Mouse (Mus musculus) layer of hippocampus, postnatal 25 days (tissue): ENCODE data around the gene Rtl8a. TPM values are rescaled to one million over a fixed set of nuclear protein-coding genes. Genes with fewer than 3 reads are reported as not detected.

Source experiments
- total RNA-seq, 2 experiments: library from RNA; stranded (reverse); gene quantifications; 2 replicates each; pipeline ENCODE4 v1.2.3; 2021

The Rtl8a gene
- total RNA-seq, 2 experiments from 2014 or later = 199 to 276 TPM

Other genes with a start within 250 kb of the Rtl8a start
- gene Etd, start 208.8 kb downstream of the Rtl8a start, total RNA-seq = not detected
- gene Rtl8c, start 35.6 kb downstream of the Rtl8a start, total RNA-seq = 100 to 1,000 TPM; 149 to 204 TPM
- gene Gm14597, start 34.7 kb downstream of the Rtl8a start, total RNA-seq = not detected
- gene Rtl8b, start 26.7 kb upstream of the Rtl8a start, total RNA-seq = 100 to 1,000 TPM; 193 to 216 TPM
- under 1 TPM; 0.20 to 0.33 TPM for gene 4930502E18Rik, start 81.1 kb upstream of the Rtl8a start, total RNA-seq
- gene 1700013H16Rik, start 114.1 kb upstream of the Rtl8a start, total RNA-seq = not detected
- gene Zfp36l3, start 132.7 kb upstream of the Rtl8a start, total RNA-seq = not detected
- 1 to 10 TPM in 1 of 2 experiments, under 1 TPM in 1; 0.77 to 1.4 TPM for gene Xlr, start 154.0 kb upstream of the Rtl8a start, total RNA-seq